Comparison of ENCODE assay signal across 7 mouse cellular contexts in the genomic region with DNA sequence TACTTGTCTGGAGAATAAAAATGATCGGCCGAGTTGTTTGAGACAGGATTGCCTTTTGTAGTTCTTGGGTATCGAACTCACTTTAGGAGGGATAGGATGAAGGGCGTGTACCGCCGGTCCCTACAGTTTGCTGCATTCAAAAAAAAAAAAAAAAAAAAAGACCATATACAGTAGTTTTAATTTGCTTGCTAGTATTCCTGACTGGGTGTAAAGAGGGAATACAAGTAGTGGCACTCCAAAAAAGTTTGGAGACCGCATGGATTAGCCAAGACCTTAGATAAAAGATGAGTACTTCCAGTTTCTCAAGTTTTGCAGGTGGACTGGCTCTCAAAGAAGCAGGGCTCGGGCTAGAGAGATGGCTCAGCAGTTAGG. TPM values are rescaled to one million over a fixed set of nuclear protein-coding genes. Genes with fewer than 3 reads are reported as not detected.
DNase-seq lines count a peak whose midpoint lies in the region; ATAC-seq and TF ChIP-seq lines count a peak whose summit lies in the region.

No protein-coding gene starts in this region.

- TF ChIP-seq CTCF in lung, postnatal 0 days (IDR thresholded peaks at IDR 0.05) = no peak

- no peak for DNase-seq in lung, postnatal 0 days (ENCODE audit: low spot score)
- DNase-seq in lung, postnatal 10 days = no peak
- DNase-seq in Muller cell, postnatal 12 days (ENCODE audit: inconsistent ontology term) = no peak
- no peak for DNase-seq in urinary bladder, postnatal 14 days (ENCODE audit: low spot score)

- H3K4me2 ChIP-seq in lung, postnatal 0 days (replicated peaks; ENCODE audit: low read depth, low read length) = peak overlapping the region; percentile 65
- H3K4me2 ChIP-seq in forebrain, embryonic 12.5 days = peak overlapping the region; percentile 75
- H3K4me2 ChIP-seq in limb, embryonic 13.5 days (replicated peaks) = peak overlapping the region; percentile 69
- peak overlapping the region; percentile 74 for H3K4me2 ChIP-seq in stomach, embryonic 14.5 days (replicated peaks; ENCODE audit: low read depth, low read length)

- 5% methylated on average over 8 of the region's 8 CpGs for WGBS in lung, postnatal 0 days
- 14% methylated on average over 8 of the region's 8 CpGs for WGBS in forebrain, embryonic 12.5 days
- WGBS in limb, embryonic 13.5 days = 12% methylated on average over 8 of the region's 8 CpGs
- 8% methylated on average over 8 of the region's 8 CpGs for WGBS in stomach, embryonic 14.5 days

- H3K4me1 ChIP-seq in lung, postnatal 0 days (ENCODE audit: insufficient read depth, low read depth, low read length) = peaks cover 6% of the 10 kb centered on the region
- peaks cover 18% of the 10 kb centered on the region for H3K4me1 ChIP-seq in forebrain, embryonic 12.5 days
- H3K4me1 ChIP-seq in limb, embryonic 13.5 days = peaks cover 17% of the 10 kb centered on the region
- peaks cover 11% of the 10 kb centered on the region for H3K4me1 ChIP-seq in stomach, embryonic 14.5 days (ENCODE audit: control insufficient read depth, insufficient read depth, low read length)

- TF ChIP-seq EP300 in lung, postnatal 0 days (IDR thresholded peaks at IDR 0.05) = no peak

- H3K36me3 ChIP-seq in lung, postnatal 0 days (ENCODE audit: insufficient read depth, low read length) = peaks cover 15% of the 10 kb centered on the region; the same call in 1 of the 2 replicates
- peaks cover 36% of the 10 kb centered on the region for H3K36me3 ChIP-seq in forebrain, embryonic 12.5 days (replicated peaks)
- peaks cover 42% of the 10 kb centered on the region for H3K36me3 ChIP-seq in limb, embryonic 13.5 days
- peaks cover 34% of the 10 kb centered on the region for H3K36me3 ChIP-seq in stomach, embryonic 14.5 days (ENCODE audit: control insufficient read depth, insufficient read depth, low read length)

- no peak for ATAC-seq in lung, postnatal 0 days
- no peak for ATAC-seq in forebrain, embryonic 12.5 days (ENCODE audit: low FRiP score)
- no peak for ATAC-seq in limb, embryonic 13.5 days (ENCODE audit: low FRiP score, low read depth)
- no peak for ATAC-seq in stomach, embryonic 14.5 days (ENCODE audit: insufficient number of reproducible peaks, insufficient read depth, low FRiP score, low read depth)

- H3K27ac ChIP-seq in lung, postnatal 0 days (ENCODE audit: low read length) = peak overlapping the region; percentile 96; the same call in 1 of the 2 replicates
- H3K27ac ChIP-seq in forebrain, embryonic 12.5 days = no peak overlapping the region; the same call in 1 of the 2 replicates
- peak overlapping the region; percentile 88; the same call in 1 of the 2 replicates for H3K27ac ChIP-seq in limb, embryonic 13.5 days
- peak overlapping the region; percentile 84; the same call in 1 of the 2 replicates for H3K27ac ChIP-seq in stomach, embryonic 14.5 days (ENCODE audit: low read length)

- H3K9me3 ChIP-seq in lung, postnatal 0 days (ENCODE audit: low read length) = no peaks in the 10 kb centered on the region
- no peaks in the 10 kb centered on the region for H3K9me3 ChIP-seq in forebrain, embryonic 12.5 days
- H3K9me3 ChIP-seq in limb, embryonic 13.5 days = no peaks in the 10 kb centered on the region
- H3K9me3 ChIP-seq in stomach, embryonic 14.5 days (ENCODE audit: control insufficient read depth, low read depth, low read length) = no peaks in the 10 kb centered on the region

- peak overlapping the region; percentile 72 for H3K4me3 ChIP-seq in lung, postnatal 0 days (ENCODE audit: low read depth, low read length)
- peak overlapping the region; percentile 66 for H3K4me3 ChIP-seq in forebrain, embryonic 12.5 days (replicated peaks)
- H3K4me3 ChIP-seq in limb, embryonic 13.5 days = peak overlapping the region; percentile 98
- H3K4me3 ChIP-seq in stomach, embryonic 14.5 days (ENCODE audit: low read depth, low read length) = peak overlapping the region; percentile 95

- no peaks in the 10 kb centered on the region for H3K27me3 ChIP-seq in lung, postnatal 0 days (replicated peaks; ENCODE audit: insufficient read depth, low read length)
- H3K27me3 ChIP-seq in forebrain, embryonic 12.5 days = peaks cover 5% of the 10 kb centered on the region; the same call in 1 of the 2 replicates
- 0 out of 2 replicates have a peak, but pooled peaks cover 4% of the 10 kb centered on the region for H3K27me3 ChIP-seq in limb, embryonic 13.5 days
- H3K27me3 ChIP-seq in stomach, embryonic 14.5 days (ENCODE audit: control insufficient read depth, insufficient read depth, low read length) = no peaks in the 10 kb centered on the region

- H3K9ac ChIP-seq in lung, postnatal 0 days (replicated peaks; ENCODE audit: low read depth) = peak overlapping the region; percentile 84
- peak overlapping the region; percentile 83 for H3K9ac ChIP-seq in forebrain, embryonic 12.5 days
- H3K9ac ChIP-seq in limb, embryonic 13.5 days = peak overlapping the region; percentile 97
- peak overlapping the region; percentile 92 for H3K9ac ChIP-seq in stomach, embryonic 14.5 days (replicated peaks; ENCODE audit: low read depth, low read length)

RNA-seq across cellular contexts. Expression of gene Tmed2, which starts 1.1 kb away (rescaled TPM):
- 478 and 479 TPM in 2 replicates for polyA plus RNA-seq in lung, postnatal 0 days (2015; fragmentation: Nextera tagmentation; extraction: Ambion mirVana)
- polyA plus RNA-seq in forebrain, embryonic 12.5 days (2016; fragmentation: Nextera tagmentation; extraction: Ambion mirVana) = 404 and 414 TPM in 2 replicates
- polyA plus RNA-seq in limb, embryonic 13.5 days (2015; fragmentation: Nextera tagmentation; extraction: Ambion mirVana) = 590 and 600 TPM in 2 replicates
- polyA plus RNA-seq in stomach, embryonic 14.5 days (2014; fragmentation: Nextera tagmentation; extraction: Ambion mirVana) = 519 and 589 TPM in 2 replicates

RNA-seq across cellular contexts. Expression of gene Rilpl1, which starts 10.4 kb away (rescaled TPM):
- 24.4 and 26.6 TPM in 2 replicates for polyA plus RNA-seq in lung, postnatal 0 days (2015; fragmentation: Nextera tagmentation; extraction: Ambion mirVana)
- polyA plus RNA-seq in forebrain, embryonic 12.5 days (2016; fragmentation: Nextera tagmentation; extraction: Ambion mirVana) = 17.4 and 17.8 TPM in 2 replicates
- 26.0 and 27.8 TPM in 2 replicates for polyA plus RNA-seq in limb, embryonic 13.5 days (2015; fragmentation: Nextera tagmentation; extraction: Ambion mirVana)
- polyA plus RNA-seq in stomach, embryonic 14.5 days (2014; fragmentation: Nextera tagmentation; extraction: Ambion mirVana) = 14.9 and 16.8 TPM in 2 replicates

RNA-seq across cellular contexts. Expression of gene Ddx55, which starts 11.1 kb away (rescaled TPM):
- polyA plus RNA-seq in lung, postnatal 0 days (2015; fragmentation: Nextera tagmentation; extraction: Ambion mirVana) = 6.3 and 6.7 TPM in 2 replicates
- polyA plus RNA-seq in forebrain, embryonic 12.5 days (2016; fragmentation: Nextera tagmentation; extraction: Ambion mirVana) = 18.7 and 19.3 TPM in 2 replicates
- 17.5 and 17.8 TPM in 2 replicates for polyA plus RNA-seq in limb, embryonic 13.5 days (2015; fragmentation: Nextera tagmentation; extraction: Ambion mirVana)
- polyA plus RNA-seq in stomach, embryonic 14.5 days (2014; fragmentation: Nextera tagmentation; extraction: Ambion mirVana) = 15.3 and 16.4 TPM in 2 replicates

RNA-seq across cellular contexts. Expression of gene Eif2b1, which starts 37.3 kb away (rescaled TPM):
- 44.4 and 46.6 TPM in 2 replicates for polyA plus RNA-seq in lung, postnatal 0 days (2015; fragmentation: Nextera tagmentation; extraction: Ambion mirVana)
- 68.2 and 73.1 TPM in 2 replicates for polyA plus RNA-seq in forebrain, embryonic 12.5 days (2016; fragmentation: Nextera tagmentation; extraction: Ambion mirVana)
- 67.9 and 76.0 TPM in 2 replicates for polyA plus RNA-seq in limb, embryonic 13.5 days (2015; fragmentation: Nextera tagmentation; extraction: Ambion mirVana)
- 71.2 and 78.7 TPM in 2 replicates for polyA plus RNA-seq in stomach, embryonic 14.5 days (2014; fragmentation: Nextera tagmentation; extraction: Ambion mirVana)

RNA-seq across cellular contexts. Expression of gene Gtf2h3, which starts 37.4 kb away (rescaled TPM):
- polyA plus RNA-seq in lung, postnatal 0 days (2015; fragmentation: Nextera tagmentation; extraction: Ambion mirVana) = 23.5 and 25.3 TPM in 2 replicates
- polyA plus RNA-seq in forebrain, embryonic 12.5 days (2016; fragmentation: Nextera tagmentation; extraction: Ambion mirVana) = 72.0 and 73.4 TPM in 2 replicates
- 74.4 and 78.5 TPM in 2 replicates for polyA plus RNA-seq in limb, embryonic 13.5 days (2015; fragmentation: Nextera tagmentation; extraction: Ambion mirVana)
- 72.4 and 73.6 TPM in 2 replicates for polyA plus RNA-seq in stomach, embryonic 14.5 days (2014; fragmentation: Nextera tagmentation; extraction: Ambion mirVana)
